Mouse (Mus musculus) thymus, postnatal 36 days (tissue): ENCODE data around the gene Gtpbp8.

ENCODE experiments used
- DNase-seq, 2 experiments: peaks; one replicate each; pipeline ENCODE4 v3.0.0; 2022; ENCODE audit warnings: mixed read lengths in 2 of 2

Gene Gtpbp8

DNA sequence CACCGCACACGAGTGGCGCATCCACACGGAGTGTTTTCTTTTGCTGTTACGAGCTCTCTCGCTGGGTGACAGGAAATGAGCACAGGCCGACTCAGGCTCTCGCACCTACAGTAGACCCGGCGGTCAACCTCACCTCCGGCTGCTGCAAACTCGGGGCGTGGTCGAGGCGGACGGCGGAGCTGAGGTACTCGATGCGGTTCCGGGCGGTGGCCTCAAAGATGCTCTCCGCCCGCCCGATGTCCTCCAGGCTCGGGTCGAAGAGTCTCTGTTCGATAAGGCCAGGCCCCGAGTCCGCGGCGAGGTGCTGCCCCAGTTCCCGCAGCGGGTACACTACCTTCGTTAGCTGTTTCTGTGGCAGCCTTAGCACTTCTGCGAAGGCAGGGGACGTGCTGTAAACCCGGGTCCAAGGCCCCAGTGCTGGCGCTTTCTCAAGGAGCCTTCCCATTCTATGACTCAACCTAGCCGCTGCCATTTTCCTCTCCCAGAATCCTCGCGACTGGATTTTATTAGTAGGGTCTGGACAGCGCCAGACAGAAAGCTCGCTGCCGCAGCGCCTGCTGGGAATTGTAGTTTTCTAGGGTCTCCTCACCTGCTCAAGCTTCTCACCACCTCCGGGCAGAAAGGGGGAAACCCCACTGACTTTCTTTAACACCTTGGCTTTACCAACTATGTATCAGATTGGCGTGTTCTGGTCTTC is at the start of gene Gtpbp8:
TSS of gene Gtpbp8 (minus strand) at position 498 of the 697 bp plus-strand sequence.
- peak; percentile 79 to 80 for DNase-seq

DNA sequence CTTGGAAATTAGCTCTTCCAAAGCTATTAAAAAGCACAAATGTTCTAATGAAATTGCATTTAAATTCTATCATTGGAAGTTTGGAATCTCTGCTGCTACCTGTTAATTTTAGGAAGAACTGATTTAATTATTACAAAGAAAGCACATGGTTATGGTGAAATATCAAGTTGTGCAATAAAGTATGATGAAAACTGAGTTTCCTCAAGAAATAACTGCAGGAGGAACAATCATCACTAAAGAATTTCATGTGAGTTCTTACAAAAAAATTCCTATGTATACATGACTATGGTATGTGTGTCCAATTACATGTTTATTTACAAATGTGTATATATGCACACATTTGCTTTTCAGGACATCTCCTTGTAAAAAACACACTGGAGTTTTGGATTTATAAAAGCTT is 48.3 kb upstream of the Gtpbp8 start:
- no peak for DNase-seq

- no peak for DNase-seq
These were observed 40.8 kb upstream of the Gtpbp8 start for GRCm38 (mm10) chr16:44786934-44787333.

- no peak for DNase-seq
These were observed 34.6 kb upstream of the Gtpbp8 start for GRCm38 (mm10) chr16:44780751-44781150.

GRCm38 (mm10) chr16:44779494-44779893 is 33.3 kb upstream of the Gtpbp8 start:
- DNase-seq: no peak

DNA sequence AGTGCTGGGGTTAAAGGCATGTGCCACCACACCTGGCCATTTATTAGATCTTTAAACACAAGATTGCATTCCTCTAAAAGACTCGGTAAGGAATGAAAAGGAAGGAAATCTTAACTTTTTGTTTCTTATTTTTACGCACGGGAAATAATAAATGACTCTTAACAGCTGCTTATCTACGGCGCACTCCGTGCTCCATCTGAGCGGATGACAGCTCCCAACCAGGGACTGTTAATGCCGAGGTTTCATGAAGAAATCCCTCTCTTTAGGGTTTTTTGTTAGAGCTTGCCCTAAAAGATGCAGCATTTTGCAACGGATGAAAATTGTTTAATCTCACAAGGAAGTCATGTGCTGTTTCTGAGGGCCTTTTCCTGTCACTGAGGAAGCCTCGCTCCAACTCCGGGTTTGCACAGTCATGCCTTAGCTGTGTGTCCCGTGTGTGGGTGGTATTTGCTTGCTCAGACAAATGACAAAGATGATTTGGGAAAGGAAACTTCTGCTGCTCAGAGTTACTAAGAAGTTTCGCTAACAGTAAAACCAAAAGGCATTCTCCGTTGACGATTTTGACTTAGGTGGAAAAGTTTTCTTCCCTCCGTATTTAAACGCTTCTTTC is 32.5 kb upstream of the Gtpbp8 start:
- DNase-seq: peak; percentile 35 to 58

- no peak for DNase-seq
These were observed 28.0 kb upstream of the Gtpbp8 start for GRCm38 (mm10) chr16:44774201-44774600.

GRCm38 (mm10) chr16:44773673-44774072 is 27.5 kb upstream of the Gtpbp8 start:
- DNase-seq: no peak

GRCm38 (mm10) chr16:44772577-44772976 is 26.4 kb upstream of the Gtpbp8 start:
- DNase-seq: no peak

- DNase-seq: no peak
These were observed 21.8 kb upstream of the Gtpbp8 start for GRCm38 (mm10) chr16:44767967-44768366.

GRCm38 (mm10) chr16:44767506-44767905 is 21.3 kb upstream of the Gtpbp8 start:
- no peak for DNase-seq

GRCm38 (mm10) chr16:44766320-44766892 is 20.2 kb upstream of the Gtpbp8 start:
- DNase-seq: no peak

DNA sequence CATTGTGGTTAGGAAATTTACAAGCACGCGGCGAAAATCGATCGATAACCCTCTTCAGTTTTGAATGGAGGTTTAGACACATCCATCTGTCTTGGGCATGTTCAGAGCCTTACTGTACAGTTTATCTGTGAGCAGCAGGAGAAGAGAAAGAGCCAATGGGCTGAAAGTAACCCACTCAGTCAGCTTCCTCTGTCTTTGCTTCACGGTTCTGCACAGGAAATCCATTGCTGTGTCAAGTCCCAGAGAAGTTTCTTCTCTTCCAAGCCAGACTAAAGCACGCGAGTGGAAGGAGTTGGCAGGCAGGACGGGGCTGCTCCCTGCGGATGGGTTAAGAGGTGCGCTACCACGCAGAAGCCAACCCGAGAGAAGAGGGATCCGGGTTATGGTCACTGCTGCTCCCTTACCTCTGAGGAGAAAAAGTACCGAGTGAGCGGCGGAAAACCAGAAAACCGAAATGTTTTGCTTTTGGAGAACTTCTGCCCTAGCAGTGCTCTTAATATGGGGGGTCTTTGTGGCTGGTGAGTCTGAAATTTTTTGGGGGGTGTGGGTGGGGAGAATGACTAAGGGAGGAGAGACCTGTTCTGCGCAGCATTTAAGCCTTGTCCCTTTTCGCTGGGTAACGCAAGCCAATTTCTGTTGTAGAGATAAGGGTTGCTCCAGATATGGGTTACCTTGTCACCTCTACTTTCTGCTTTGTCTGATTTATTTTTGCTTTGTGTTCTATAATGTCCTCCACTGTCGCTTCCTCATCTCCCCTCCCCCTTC is 19.6 kb upstream of the Gtpbp8 start, which contains the start of gene Cd200r1:
TSS of gene Cd200r1 (plus strand) at position 182 of the 765 bp plus-strand sequence.
- peak; percentile 29 to 31 for DNase-seq

- DNase-seq: no peak
These were observed 15.6 kb upstream of the Gtpbp8 start for GRCm38 (mm10) chr16:44761811-44762210.

GRCm38 (mm10) chr16:44757700-44758099 is 11.5 kb upstream of the Gtpbp8 start:
- DNase-seq: no peak

GRCm38 (mm10) chr16:44748007-44748406 is 1.8 kb upstream of the Gtpbp8 start:
- no peak for DNase-seq

DNA sequence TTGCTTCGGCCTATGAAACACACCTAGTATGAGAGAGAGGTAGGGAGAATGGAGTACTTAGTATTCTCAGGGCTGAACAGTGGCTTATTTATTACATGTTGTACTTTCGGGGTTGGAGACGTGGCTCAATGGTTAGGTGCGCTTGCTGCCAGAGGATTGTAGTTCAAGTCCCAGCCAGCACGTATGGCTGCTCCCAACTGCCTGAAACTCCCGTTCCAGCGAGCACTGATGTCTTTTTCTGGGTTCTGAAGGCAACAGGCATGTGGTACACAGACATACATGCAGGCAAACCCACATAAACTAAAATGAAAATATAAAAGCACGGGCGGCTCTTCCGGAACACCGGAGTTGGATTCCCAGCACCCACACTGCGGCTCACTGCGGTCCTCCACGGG is 695 bp downstream of the Gtpbp8 start:
- no peak for DNase-seq

GRCm38 (mm10) chr16:44742753-44743152 is 3.4 kb downstream of the Gtpbp8 start:
- no peak for DNase-seq

- no peak for DNase-seq
These were observed 10.0 kb downstream of the Gtpbp8 start for GRCm38 (mm10) chr16:44736118-44736517.

DNA sequence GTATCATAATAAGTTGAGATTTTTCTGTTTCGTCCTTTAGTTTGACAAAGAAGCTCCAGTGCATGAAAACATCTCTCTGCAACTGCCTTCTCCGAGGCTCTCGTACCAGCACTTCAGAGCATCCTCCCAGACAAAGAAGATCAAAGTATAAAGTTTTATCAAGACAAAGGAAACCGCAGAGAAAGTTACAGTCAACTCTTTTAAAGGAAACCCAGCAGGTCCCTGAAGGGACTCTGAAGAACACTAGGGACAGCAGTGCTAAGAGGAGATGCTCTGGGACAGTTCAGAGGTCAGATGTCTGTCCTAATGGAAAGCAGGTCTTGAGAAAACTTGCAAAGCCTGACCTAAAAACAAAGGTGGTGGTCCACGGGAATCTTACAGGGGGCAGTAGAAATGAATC is 10.5 kb downstream of the Gtpbp8 start:
- DNase-seq: no peak

- no peak for DNase-seq
These were observed 12.1 kb downstream of the Gtpbp8 start for GRCm38 (mm10) chr16:44734059-44734458.

- no peak for DNase-seq
These were observed 18.6 kb downstream of the Gtpbp8 start for GRCm38 (mm10) chr16:44727525-44727924.
